Mouse (Mus musculus) MEL (cell line): Measurements from ENCODE around the gene Ube2h.

Source experiments
- CHD2 ChIP-seq: IDR thresholded peaks from 2 replicates; pipeline ENCODE4 v1.6.1; 2011; ENCODE audit warnings: low read length, improper control_type of control experiment
- CTCF ChIP-seq, 3 experiments: IDR thresholded peaks in 2 of 3; conservative IDR thresholded peaks in 1 of 3; 2 replicates each; pipeline ENCODE4 v1.5.1; 2011 to 2012; ENCODE audit warnings: low read length in 3 of 3, low read depth in 2 of 3, mild to moderate bottlenecking in 2 of 3, improper control_type of control experiment in 1 of 3, inconsistent platforms in 1 of 3, mixed read lengths in 1 of 3, moderate library complexity in 1 of 3; ENCODE audit not compliant: control insufficient read depth in 1 of 3, insufficient read depth in 1 of 3, poor library complexity in 1 of 3, severe bottlenecking in 1 of 3
- GATA1 ChIP-seq: IDR thresholded peaks from 2 replicates; pipeline ENCODE4 v1.6.1; 2011; ENCODE audit warnings: low read depth, low read length, improper control_type of control experiment
- MAX ChIP-seq: IDR thresholded peaks from 2 replicates; pipeline ENCODE4 v1.6.1; 2011; ENCODE audit warnings: low read length, improper control_type of control experiment
- POLR2A ChIP-seq, 2 experiments: IDR thresholded peaks; 2 replicates each; pipeline ENCODE4 v1.6.1; 2011 to 2012; ENCODE audit warnings: low read length in 2 of 2, mild to moderate bottlenecking in 2 of 2, control low read depth in 1 of 2, improper control_type of control experiment in 1 of 2, low read depth in 1 of 2, moderate library complexity in 1 of 2; ENCODE audit not compliant: control insufficient read depth in 1 of 2, insufficient read depth in 1 of 2, poor library complexity in 1 of 2
- POLR2AphosphoS5 ChIP-seq: IDR thresholded peaks from 2 replicates; pipeline ENCODE4 v1.6.1; 2012; ENCODE audit warnings: low read depth, borderline replicate concordance, mild to moderate bottlenecking, inconsistent platforms, low read length, moderate library complexity, mixed read lengths
- RAD21 ChIP-seq: IDR thresholded peaks from 2 replicates; pipeline ENCODE4 v1.6.1; 2011; ENCODE audit warnings: mild to moderate bottlenecking, low read depth, low read length, improper control_type of control experiment
- TBP ChIP-seq: IDR thresholded peaks from 2 replicates; pipeline ENCODE4 v1.8.0; 2011; ENCODE audit warnings: low read depth, low read length, improper control_type of control experiment
- TCF12 ChIP-seq: IDR thresholded peaks from 2 replicates; pipeline ENCODE4 v1.6.1; 2014; ENCODE audit warnings: low read depth, mild to moderate bottlenecking, inconsistent platforms, low read length, improper control_type of control experiment, moderate library complexity
- UBTF ChIP-seq: IDR thresholded peaks from 2 replicates; pipeline ENCODE4 v1.6.1; 2012; ENCODE audit warnings: low read depth, mild to moderate bottlenecking, inconsistent platforms, low read length, improper control_type of control experiment, moderate library complexity, borderline replicate concordance; ENCODE audit not compliant: insufficient read depth
- USF1 ChIP-seq: IDR thresholded peaks from 2 replicates; pipeline ENCODE4 v1.6.1; 2014; ENCODE audit warnings: low read depth, mild to moderate bottlenecking, inconsistent platforms, low read length, improper control_type of control experiment, moderate library complexity
- ZKSCAN1 ChIP-seq: IDR thresholded peaks from 2 replicates; pipeline ENCODE4 v1.6.1; 2012; ENCODE audit warnings: low read depth, mild to moderate bottlenecking, inconsistent platforms, low read length, improper control_type of control experiment, moderate library complexity
- ZMIZ1 ChIP-seq: IDR thresholded peaks from 2 replicates; pipeline ENCODE4 v1.6.1; 2012; ENCODE audit warnings: low read depth, mild to moderate bottlenecking, inconsistent platforms, low read length, improper control_type of control experiment, moderate library complexity

- TF ChIP-seq CTCF (IDR thresholded peaks at IDR 0.05 in 2 of 3, conservative IDR thresholded peaks at IDR 0.05 in 1 of 3; ENCODE audit: control insufficient read depth in 1 of 3, insufficient read depth in 1 of 3, low read depth in 2 of 3, low read length in 3 of 3, poor library complexity in 1 of 3, severe bottlenecking in 1 of 3) (no peak), UBTF (no peak), ZMIZ1 (no peak), ZKSCAN1 (no peak), MAX (no peak), USF1 (no peak), POLR2A (IDR thresholded peaks at IDR 0.05; ENCODE audit: control insufficient read depth in 1 of 2, insufficient read depth in 1 of 2, low read depth in 1 of 2, low read length in 2 of 2, poor library complexity in 1 of 2) (no peak), RAD21 (no peak), POLR2AphosphoS5 (no peak), TBP (no peak), GATA1 (no peak), TCF12 (no peak), CHD2 (no peak)
Observed at GRCm38 (mm10) chr6:30228921-30229320, 75.4 kb downstream of the Ube2h start.
